Mouse (Mus musculus): Measurements from ENCODE around the gene Nfasc.

Gene Nfasc

DNA sequence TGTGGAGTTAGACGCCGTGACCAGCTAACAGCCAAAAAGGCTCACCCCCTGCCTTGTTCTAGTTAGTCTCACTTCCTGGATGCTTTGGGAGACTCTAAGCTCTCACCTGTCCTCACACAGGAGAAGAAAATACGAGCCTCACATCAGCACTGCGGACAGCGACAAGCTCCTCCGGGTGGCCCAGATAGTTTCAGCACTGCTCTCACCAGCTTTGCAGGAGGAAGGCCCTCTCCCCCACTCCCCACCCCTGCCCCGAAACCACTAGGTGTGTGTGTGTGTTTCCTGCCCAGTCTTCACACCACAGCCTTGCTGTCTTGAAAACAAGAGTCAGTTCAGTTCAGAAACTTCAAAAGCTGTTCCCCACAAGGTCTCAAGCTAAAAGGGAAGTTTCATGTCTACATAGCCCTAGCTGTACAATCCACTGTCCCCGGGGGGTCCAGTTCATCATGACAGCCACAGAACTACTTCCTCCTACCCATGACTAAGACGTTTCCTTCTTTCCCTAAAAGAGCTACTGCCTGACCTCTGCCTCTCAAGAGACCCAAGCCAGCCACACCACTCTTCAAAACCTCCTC lies 7.6 kb downstream of the Nfasc start:
- DNase-seq (ENCODE audit: low read depth, low spot score): no peak

DNA sequence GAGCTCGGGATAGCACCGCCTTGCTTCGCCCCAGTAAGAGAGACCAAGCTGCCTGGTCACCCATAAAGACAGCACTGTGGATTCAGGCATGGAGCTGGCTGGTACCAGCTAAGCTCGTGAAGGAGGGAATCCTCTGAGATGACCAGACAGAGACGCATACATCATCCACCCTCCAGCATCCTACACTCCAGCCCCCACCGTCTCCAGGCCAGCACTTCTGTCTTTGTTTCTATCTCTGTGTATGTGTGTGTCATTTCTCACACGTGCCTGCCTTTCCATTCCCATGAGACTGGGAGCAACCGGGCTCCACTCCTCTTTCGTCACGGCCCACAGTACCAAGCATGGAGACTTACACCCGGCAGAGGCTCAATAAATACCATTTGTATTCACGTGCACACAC lies 9.3 kb downstream of the Nfasc start:
- peak; percentile 68 for DNase-seq (ENCODE audit: low read depth, low spot score)

DNA sequence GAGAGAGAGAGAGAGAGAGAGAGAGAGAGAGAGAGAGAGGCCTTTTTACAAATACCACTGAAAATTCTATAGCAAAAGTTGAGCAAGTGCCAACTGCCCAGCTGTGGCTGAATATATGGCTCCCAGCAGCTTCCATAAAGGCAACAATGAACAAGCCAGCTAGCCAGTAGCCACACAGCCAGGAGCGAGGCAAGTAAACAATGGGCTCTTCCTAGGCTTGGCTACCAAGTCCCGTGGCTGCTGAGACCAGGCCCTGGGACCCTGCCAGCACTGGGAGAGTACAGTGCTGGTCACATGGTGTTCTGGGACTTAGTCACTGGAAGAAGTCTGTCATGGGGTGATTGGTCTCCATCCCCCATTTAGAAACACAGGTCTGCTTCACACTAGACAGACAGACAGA lies 14.0 kb downstream of the Nfasc start:
- peak; percentile 92 for DNase-seq (ENCODE audit: low read depth, low spot score)

DNA sequence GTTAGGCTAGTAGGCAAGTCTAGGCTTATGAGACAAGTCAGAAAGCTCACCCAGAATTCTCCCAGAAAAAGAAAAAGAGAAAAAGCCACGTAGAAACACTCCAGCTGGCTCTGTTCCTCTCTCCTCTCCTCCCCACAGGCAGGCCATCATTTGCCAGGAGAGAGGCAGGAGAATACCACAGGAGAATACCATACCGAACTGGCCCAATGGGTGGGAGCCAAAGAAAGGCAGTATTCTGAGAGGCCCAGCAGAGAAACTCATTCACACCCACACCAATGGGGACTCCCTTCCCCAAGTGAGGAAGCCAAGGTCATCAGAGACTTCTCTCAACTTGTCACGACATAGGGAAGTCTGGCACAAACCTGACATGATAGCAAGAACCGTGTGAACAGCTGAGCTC lies 19.2 kb downstream of the Nfasc start:
- DNase-seq (ENCODE audit: low read depth, low spot score): peak; percentile 61

DNA sequence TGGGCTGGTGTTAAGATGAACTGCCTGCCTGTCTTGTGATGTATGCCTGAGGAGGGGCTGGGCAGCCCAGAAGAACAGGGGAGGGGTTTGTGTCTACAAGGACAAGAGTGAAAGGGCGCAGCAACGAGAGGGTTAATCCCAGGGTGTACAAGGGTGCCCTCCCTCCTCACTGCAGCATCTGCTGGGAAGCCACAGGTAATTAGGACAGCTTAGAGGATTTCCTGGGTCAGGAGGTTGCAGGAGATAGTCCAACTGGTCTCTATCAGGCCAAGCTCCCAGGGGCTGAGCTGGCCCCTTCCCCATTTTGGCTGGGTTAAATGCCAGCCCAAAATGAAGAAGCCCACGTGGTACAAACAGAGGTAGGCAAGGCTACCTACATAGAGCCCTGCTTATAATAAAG lies 20.3 kb downstream of the Nfasc start:
- DNase-seq (ENCODE audit: low read depth, low spot score): no peak

DNA sequence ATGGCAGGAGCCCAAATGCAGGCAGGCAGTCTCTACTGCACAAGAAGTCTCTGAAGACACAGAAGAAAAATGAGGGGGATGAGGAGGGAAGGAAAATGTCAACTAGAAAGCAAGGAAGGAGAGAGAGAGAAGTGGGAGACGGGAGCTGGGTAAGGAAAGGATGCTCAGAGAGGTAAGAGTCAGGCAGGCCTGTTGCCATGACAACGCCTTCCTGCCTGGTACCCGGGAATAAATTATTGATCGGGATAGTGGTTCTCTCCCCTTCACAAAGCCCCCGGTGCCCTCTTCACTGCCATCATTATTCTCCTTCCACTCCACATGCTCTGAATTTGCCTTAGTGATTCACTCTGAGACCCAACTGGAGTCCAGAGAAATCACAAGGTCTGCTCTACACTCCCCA lies 23.4 kb downstream of the Nfasc start:
- DNase-seq (ENCODE audit: low read depth, low spot score): peak; percentile 74

DNA sequence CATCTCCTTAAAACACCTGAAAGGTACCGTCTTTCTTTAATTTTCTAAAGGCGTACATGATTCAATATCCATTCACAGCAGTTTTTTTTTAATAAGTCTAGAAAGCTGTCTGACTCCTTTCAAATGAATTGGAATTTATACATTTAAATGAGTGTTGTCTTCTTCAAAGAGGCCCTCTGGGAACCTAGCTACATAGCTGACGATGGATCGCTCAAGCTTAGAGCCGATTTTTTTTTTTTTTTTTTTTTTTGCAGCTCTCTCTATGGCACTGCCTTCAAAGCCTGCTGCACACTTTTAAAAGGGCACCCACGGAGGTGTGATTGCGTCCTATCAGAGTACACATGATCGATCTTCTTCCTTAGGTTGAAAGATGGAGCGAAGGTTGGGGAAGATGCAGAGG lies 26.6 kb downstream of the Nfasc start:
- DNase-seq (ENCODE audit: low read depth, low spot score): no peak

DNA sequence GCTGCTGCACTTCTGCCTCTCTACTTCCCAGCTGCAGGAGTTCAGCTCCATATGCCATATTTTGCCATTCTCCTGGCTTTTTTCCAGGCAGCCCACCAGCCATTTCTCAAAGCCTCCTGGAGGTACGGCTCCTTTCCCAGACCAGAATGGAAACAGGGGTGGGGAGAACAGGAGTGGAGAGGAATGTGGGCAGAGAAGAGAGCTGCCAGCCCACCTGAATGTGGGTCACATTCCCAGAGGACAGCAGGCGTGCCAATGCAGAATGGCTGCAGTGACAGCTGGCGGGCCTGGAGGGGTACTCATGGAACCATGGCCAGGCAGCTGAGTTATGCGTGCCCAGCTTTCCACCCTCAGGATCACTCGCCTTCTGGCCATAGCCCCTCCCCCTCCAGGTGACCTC lies 32.2 kb downstream of the Nfasc start:
- peak; percentile 76 for DNase-seq (ENCODE audit: low read depth, low spot score)

DNA sequence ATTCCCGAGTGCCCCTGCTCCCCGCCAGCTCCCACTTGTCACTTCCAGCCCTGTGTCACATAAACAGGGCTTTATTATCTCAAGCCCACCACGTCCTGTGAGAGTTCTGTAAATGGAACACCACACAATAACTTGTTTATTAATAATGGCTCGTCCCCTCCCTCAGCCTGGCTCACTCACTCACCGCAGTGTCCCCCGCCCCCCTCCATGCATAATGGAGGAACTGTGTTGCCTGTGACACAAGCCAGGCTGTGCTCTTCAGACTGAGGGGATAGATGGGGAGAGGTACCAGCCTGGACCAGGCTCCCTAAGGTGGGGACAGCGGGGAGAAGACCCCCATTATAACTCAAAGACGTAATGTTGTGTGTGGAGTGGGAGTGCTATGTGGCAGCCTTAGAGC lies 34.3 kb downstream of the Nfasc start:
- DNase-seq (ENCODE audit: low read depth, low spot score): peak; percentile 66

DNA sequence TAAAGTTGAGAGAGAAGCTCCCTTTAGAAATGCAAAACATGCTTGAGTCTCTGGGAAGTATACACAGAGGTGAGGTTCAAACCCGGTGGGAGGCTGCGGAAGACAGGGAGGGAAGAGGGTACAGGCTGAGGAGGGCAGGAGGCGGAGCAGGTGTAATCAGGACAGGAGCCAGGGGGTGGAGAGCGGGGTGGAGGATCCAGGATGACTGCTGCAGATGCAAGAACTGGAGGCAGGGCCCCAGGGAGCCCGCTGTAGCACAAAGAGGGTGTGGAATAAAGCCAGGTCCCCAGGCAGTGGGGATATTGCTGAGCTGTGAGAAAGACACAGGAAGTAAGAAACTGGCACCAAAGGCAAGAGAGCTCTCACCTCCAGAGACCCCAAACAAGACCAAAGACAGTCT lies 38.1 kb downstream of the Nfasc start:
- peak; percentile 66 for DNase-seq (ENCODE audit: low read depth, low spot score)

DNA sequence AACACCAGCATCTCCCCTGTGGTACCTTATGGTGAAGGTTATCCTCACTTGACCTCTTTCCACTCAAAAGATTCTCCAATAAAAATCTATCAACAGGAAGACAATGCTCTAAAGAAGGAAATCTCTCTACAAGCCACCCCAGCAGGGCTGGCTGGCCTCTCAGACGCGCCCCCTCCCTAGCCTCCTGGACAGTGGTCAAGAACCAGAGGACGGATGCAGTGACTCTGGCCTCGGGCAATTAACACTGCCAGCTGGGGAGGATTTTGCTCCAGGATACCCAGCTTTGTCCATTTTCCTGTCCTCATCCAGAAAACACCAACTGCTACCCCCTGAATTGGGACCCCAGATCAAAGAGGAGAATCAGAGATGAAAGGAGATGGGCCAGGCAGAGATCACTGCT lies 44.7 kb downstream of the Nfasc start:
- no peak for DNase-seq (ENCODE audit: low read depth, low spot score)

DNA sequence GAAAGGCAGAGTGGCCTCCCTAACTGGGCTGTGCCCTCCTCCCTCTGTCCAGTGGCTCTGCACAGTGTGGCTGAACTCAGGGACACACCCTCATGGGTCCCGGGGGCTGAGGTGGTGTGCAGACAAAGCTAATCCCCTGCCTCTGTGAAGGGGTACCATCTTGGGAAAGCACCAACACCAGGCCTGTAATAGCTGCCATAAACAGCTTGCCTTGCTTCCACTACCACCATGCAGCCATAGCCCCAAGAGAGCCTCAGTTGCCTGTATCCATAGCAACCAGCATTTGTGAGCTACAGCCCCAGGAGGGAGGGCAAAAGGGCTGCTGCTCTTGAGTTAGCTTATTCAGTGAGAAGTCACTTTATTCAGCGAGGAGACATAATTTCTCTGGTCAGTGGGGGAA lies 45.4 kb downstream of the Nfasc start:
- peak; percentile 73 for DNase-seq (ENCODE audit: low read depth, low spot score)

DNA sequence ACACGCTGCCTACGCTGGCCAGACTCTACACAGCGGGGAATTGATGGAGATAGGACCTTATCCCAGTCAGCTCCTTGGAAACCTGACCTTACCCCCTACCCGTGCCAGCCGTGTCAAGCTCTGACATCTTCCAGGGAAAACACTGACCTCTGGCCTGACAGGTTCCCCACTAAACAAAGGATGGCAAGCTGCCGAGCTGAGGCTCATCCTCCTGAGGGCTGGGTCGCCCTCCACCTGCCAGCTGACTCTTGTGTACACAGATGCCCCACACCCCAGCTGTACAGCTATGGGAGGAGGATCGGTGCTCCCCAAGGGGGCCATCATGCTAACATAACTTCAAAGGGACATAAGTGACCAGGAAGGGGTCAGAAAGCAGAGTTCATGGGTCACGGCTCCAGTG lies 47.6 kb downstream of the Nfasc start:
- DNase-seq (ENCODE audit: low read depth, low spot score): no peak

DNA sequence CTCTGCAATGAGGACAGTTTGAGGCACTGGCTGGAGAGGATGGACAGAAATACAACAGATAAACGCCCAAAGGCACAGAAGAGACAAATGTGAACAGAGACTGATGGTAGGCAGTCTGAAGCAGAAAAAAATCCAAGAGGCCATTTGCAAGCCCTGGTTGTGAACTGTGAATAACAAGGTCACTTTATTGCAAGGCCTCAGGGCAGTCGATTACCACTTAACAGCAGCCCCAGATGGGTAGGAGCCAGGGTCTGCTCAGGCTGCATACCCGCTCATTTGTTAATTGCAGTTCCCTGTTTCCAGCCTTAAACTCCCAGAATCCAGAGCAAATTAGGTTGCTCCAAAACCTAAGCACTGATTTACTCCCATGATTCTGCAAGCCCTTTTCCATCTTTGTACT lies 52.4 kb downstream of the Nfasc start:
- no peak for DNase-seq (ENCODE audit: low read depth, low spot score)

DNA sequence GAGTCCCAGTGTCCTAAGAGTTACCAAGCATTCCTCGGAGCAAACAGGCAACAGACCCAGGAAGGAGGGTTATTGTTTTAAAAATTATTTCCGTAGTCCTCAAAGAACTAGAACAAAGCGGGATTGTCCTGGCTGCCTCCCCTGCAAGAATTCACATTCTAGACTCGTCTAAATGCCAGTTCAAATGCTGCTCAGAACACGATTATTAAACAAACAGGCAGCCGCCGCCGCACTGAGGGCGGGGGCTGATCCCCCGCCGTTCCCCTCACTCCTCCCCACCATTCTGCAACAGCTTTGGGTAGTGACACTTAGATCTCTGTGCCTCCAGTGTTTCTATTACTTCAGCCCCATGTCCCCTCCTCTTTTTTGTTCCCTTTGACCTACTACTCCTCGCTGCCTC lies 62.7 kb downstream of the Nfasc start:
- DNase-seq (ENCODE audit: low read depth, low spot score): no peak

DNA sequence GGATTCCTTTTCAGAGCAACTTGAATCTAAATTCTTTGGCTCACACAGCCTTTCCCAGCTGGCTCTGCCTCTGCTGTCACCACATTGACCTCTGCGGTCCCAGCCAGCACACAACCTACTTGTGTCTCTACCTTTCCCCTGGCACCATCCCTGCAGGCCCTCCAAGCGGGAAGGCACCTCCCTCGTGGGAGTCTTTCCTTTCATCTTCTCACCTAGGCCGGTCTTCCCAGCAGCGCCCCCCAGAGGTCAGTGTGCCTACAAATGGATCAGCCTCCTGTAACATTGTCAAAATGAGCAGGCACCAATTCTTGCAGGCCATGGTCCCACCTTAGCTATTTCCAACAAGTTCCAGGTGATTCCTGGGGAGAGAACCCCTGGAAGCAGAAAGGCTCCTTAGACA lies 63.5 kb downstream of the Nfasc start:
- DNase-seq (ENCODE audit: low read depth, low spot score): no peak

DNA sequence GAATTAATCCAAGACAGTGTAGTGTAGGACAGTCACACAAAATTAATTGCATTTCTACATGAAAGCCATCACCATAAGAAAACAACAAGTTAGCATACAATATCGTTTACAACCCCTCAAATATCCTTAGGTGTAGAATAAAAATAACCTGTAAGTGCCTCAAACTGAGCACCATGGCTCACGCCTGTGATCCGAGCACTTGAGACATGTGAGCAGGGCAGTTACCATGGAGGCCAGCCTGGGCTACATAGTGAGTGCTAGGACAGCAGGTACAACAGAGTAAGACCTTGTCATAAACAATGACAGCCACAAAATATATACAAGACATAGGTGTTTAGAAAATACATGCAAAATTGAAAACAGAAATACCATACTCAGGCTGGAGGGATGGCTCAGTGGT lies 68.9 kb downstream of the Nfasc start:
- DNase-seq (ENCODE audit: low read depth, low spot score): no peak

DNA sequence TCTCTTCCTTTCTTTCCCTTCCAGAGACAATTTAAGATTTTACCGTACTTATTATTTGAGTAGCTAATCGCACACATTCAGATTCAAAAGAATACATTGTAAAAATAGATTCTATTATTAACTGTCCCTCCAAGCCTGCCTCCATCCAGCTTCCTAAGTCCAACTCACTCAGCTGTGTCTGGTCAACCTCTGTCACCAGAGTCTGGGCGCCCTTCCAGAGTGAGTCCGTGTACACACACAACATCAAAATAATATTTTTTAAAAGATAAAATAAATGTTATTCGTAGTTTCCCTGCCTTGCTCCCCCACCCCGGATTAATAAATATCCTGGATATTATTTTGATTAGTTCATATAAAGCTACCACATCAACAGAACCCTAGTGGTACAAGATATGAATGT lies 72.4 kb downstream of the Nfasc start:
- no peak for DNase-seq (ENCODE audit: low read depth, low spot score)

DNA sequence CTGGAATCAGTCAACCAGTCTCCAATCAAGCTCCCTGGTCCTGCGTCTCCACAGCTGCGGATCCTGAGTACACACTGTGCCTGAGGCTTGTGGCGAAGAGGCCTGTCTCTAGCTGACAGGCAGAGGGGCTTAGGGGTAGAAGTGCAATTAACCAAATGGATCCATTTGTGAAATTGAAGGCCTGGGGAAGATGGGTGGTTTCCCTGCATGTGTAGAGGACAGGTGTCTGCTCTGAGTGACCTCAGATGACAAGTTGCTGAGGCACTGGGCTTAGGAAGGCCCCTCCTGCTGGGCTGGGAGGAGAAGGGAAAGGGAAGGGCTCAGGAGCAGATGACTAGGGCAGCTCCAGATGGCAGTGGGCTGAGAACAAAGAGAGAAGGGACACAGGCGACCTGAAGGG lies 81.2 kb downstream of the Nfasc start:
- peak; percentile 67 for DNase-seq (ENCODE audit: low read depth, low spot score)

DNA sequence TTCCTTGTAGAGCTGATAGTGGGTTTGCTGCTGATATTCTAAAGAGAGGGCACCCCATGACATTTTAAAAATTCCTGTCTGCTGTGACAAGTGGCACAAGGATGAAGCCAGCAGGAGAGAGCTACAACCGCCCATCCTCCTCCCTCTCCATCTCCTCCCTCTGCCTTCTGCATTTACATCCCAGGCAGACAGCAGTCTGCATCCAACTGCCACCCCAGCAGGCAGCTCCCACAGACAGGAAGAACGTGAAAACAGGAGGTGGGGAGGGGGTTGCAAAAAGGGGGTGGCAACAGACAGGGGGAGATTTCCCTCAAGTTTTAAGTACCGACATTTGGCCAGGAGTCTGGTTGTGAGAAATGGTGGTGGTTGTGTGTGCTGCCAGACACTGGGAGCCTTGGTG lies 82.0 kb downstream of the Nfasc start:
- DNase-seq (ENCODE audit: low read depth, low spot score): peak; percentile 88

DNA sequence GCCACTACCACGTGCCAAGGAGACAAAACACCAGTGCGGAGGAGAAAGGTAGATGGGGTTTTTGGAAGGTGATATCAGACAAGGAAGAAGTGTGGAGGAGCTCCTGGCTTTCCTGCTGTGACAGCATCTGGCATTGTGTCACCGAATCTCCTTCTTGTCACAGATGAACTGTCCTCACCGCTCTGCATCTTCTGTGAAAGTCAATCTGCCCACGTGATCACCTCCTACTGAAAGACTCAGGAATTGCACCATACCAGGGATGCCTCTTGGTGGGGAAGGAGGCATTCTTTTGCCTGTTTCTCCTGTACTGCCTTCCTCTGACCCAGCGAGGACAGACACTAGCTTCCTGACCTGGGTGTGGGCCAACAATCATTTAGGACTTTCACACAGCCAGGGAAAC lies 86.0 kb downstream of the Nfasc start:
- peak; percentile 86 for DNase-seq (ENCODE audit: low read depth, low spot score)

DNA sequence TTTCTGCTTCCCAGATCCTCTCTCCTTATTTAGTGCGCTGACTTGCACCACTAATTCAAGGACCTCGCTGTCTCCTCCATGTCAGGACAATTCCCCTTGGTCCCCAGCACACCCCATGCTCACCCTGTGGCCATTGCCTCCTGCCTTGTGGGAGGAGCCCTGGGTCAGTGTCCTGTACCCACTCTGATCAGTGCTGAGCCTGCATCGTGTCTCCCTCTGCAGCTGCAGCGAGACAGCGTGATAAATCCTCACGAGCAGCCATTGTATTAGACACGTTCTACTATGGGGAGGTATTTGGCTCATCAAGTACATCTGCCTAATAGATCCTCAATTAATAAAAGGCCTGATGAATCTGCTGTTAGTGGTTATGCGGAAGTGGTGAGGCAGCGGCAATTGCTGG lies 86.8 kb downstream of the Nfasc start:
- DNase-seq (ENCODE audit: low read depth, low spot score): no peak

DNA sequence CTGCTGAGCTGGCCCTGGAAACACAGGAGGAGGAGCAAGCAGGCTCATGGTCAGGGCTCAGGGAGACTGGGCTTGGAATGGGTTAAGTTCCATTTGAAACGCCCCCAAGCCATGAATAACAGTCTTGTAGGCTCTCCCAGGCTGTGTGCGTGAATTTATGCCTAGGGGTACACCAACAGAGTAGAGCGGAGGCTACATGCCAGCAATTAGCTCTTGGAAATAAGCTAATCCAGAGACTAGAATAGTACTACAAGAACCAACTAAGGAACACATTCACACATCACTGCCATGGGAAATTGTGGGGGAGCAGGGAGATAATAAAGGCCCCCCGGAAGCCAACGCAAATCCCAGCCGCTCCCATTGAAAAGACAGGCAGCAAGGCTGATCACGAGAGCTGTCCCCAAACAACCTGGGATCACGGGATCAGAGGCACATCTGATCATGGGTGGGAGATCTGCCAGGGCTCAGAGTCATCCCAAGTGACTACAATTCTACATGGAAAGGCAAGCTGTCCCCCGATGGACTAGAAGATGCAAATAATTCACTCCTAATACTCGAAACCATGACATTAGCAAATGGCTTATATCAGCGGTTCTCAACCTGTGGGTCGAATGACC lies 87.6 kb downstream of the Nfasc start:
- DNase-seq (ENCODE audit: low read depth, low spot score): peak; percentile 91

DNA sequence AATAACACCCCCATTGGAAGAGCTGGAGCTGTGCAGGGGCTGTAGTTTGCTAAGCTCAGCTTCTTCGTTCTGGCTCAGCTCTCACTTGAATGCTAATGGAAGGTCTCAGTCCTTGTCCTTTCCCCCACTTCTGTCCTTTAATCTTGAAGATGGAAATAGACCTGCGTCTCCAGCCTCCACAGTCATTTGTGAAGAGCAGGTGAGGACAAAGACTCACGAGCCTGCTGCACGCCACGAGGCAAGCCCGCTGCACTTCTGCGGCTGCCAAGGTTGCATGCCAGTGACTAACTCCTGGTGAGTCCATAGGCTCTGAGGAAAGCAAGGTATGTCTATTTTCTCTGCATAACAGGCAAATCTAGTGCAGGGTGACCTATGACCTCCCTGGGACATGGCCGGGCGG lies 88.4 kb downstream of the Nfasc start:
- peak; percentile 53 for DNase-seq (ENCODE audit: low read depth, low spot score)
